Mouse (Mus musculus) testis, postnatal 14 days (tissue): ENCODE results near the gene Eaf2.

Experiments used
- DNase-seq: peaks from one replicate; pipeline ENCODE4 v3.0.0; 2021; ENCODE audit warnings: low spot score

Gene Eaf2

GRCm38 (mm10) chr16:36770191-36770771, 104.5 kb downstream of the Eaf2 start:
- DNase-seq: no peak

- DNase-seq: no peak
These were observed 122.8 kb downstream of the Eaf2 start for GRCm38 (mm10) chr16:36751979-36752378.

- DNase-seq: no peak
These were observed 127.0 kb downstream of the Eaf2 start for GRCm38 (mm10) chr16:36747767-36748166.

GRCm38 (mm10) chr16:36747068-36747467, 127.7 kb downstream of the Eaf2 start:
- no peak for DNase-seq

GRCm38 (mm10) chr16:36743580-36743979, 131.2 kb downstream of the Eaf2 start:
- no peak for DNase-seq
